Mouse (Mus musculus) small intestine, adult 2 months (tissue): ENCODE measurements around the gene Pigx.

Source experiments
- CTCF ChIP-seq: fragments of 200-500 bp; IDR thresholded peaks from 2 replicates; pipeline ENCODE4 v1.5.1; 2012; ENCODE audit warnings: low read depth, mild to moderate bottlenecking, control low read depth, inconsistent platforms, low read length, moderate library complexity, mixed read lengths; ENCODE audit not compliant: insufficient replicate concordance, insufficient read length; ENCODE audit errors: extremely low read depth
- POLR2A ChIP-seq: fragments of 200-500 bp; IDR thresholded peaks from 2 replicates; pipeline ENCODE4 v1.6.1; 2012; ENCODE audit warnings: low read depth, mild to moderate bottlenecking, control low read depth, inconsistent platforms, low read length, moderate library complexity

DNA sequence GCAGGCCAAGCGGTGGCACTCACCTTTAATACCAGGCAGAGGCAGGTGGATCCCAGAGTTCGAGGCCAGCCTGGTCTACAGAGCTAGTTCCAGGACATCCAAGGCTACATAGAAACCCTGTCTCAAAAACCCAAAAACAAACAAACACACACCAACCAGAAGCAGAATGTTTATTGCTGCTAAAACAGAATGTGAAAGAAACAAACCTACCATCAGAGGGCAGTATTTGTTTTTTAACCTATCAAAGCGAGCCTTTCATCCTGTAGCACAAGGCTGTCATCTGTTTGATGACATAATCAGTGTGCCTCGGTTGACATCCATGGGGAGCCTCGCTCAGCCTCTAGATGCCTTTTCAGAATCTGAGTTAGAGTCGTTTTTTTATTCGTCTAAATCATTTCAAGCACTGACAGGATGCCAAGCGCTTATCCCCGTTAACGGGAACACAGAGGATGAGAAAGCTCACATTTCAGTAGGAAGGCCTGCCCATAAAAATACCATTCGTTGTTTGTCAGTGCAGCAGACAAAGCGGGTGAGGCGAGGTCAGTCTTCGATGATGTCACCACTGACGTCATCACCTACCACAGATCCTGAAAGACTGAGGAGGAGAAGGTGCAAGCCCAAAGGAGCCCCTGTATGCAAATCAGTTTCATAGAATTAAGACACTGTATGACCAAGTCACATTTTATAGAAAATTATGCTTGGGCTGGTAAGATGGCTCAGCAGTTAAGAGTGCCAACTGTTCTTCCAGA is 11.6 kb upstream of the Pigx start:
- TF ChIP-seq CTCF: peak; percentile 9; the same call in 1 of the 2 replicates
- TF ChIP-seq POLR2A: no peak
